Mouse (Mus musculus): ENCODE measurements around the gene Dnajb6. TPM values are rescaled to one million over a fixed set of nuclear protein-coding genes. Genes with fewer than 3 reads are reported as not detected.
A peak's percentile ranks its signal among the peaks of the same experiment; 100 is the strongest.

Gene Dnajb6
- polyA plus RNA-seq, 1 experiment from 2014 or later: 83.0 TPM

DNA sequence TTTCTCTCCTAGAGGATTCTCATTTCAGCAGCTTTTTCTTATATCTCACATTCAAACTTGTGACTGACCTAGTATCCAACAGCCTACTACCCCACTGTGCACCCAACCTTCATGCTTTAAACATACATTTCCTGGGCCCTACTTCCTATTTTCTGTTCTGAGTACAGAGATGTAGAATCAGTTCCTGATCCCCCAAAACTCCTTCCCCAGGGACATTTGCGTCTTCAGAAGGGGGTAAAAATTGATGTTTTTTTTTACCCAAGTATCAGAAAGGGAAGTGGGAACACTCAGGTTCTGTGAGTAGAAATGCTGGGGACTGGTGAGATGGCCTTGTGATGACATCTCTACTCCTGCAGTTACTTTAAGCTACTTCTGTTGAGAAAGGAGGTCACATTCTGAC lies 117.5 kb downstream of the Dnajb6 start:
- no peak for DNase-seq
- Histone ChIP-seq H3K36me3 (replicated peaks; ENCODE audit: insufficient read depth, low read length) (no peaks in the 10 kb centered on the region), H3K9ac (replicated peaks) (no peak overlapping the region), H3K4me2 (ENCODE audit: low read depth, low read length) (no peak overlapping the region), H3K4me3 (ENCODE audit: low read depth, low read length) (no peak overlapping the region), H3K27ac (ENCODE audit: low read depth) (no peak overlapping the region), H3K27me3 (ENCODE audit: insufficient read depth, low read length) (no peaks in the 10 kb centered on the region), H3K4me1 (ENCODE audit: insufficient read depth) (peaks cover 6% of the 10 kb centered on the region), H3K9me3 (ENCODE audit: low read length) (no peaks in the 10 kb centered on the region)
- TF ChIP-seq CTCF (IDR thresholded peaks at IDR 0.05; ENCODE audit: low read depth): no peak
- no peak for ATAC-seq
- WGBS (ENCODE audit: insufficient replicate concordance): 39% methylated on average over 1 of the region's 1 CpGs

GRCm38 (mm10) chr5:29854376-29854775 lies 118.9 kb downstream of the Dnajb6 start:
- peak overlapping the region; percentile 57 for H3K27ac ChIP-seq (ENCODE audit: low read depth)
- no peak overlapping the region for H3K9ac ChIP-seq (replicated peaks)
- no peaks in the 10 kb centered on the region for H3K36me3 ChIP-seq (replicated peaks; ENCODE audit: insufficient read depth, low read length)
- H3K27me3 ChIP-seq (ENCODE audit: insufficient read depth, low read length): no peaks in the 10 kb centered on the region
- no peak for TF ChIP-seq CTCF (IDR thresholded peaks at IDR 0.05; ENCODE audit: low read depth)
- no peak for TF ChIP-seq EP300 (IDR thresholded peaks at IDR 0.05; ENCODE audit: low read depth)
- peak; percentile 58; the same call in 1 of the 2 replicates for ATAC-seq
- H3K9me3 ChIP-seq (ENCODE audit: low read length): no peaks in the 10 kb centered on the region
- H3K4me3 ChIP-seq (ENCODE audit: low read depth, low read length): no peak overlapping the region
- H3K4me2 ChIP-seq (ENCODE audit: low read depth, low read length): peak overlapping the region; percentile 26
- DNase-seq: peak; percentile 17
- H3K4me1 ChIP-seq (ENCODE audit: insufficient read depth): peaks cover 6% of the 10 kb centered on the region
- WGBS (ENCODE audit: insufficient replicate concordance): 19% methylated on average over 5 of the region's 5 CpGs

GRCm38 (mm10) chr5:29854971-29855370 lies 119.5 kb downstream of the Dnajb6 start:
- Histone ChIP-seq H3K4me1 (ENCODE audit: insufficient read depth) (peaks cover 6% of the 10 kb centered on the region), H3K4me3 (ENCODE audit: low read depth, low read length) (no peak overlapping the region), H3K9me3 (ENCODE audit: low read length) (no peaks in the 10 kb centered on the region), H3K4me2 (ENCODE audit: low read depth, low read length) (no peak overlapping the region), H3K27me3 (ENCODE audit: insufficient read depth, low read length) (no peaks in the 10 kb centered on the region), H3K36me3 (replicated peaks; ENCODE audit: insufficient read depth, low read length) (no peaks in the 10 kb centered on the region), H3K27ac (ENCODE audit: low read depth) (peak overlapping the region; percentile 57; the same call in 1 of the 2 replicates), H3K9ac (replicated peaks) (no peak overlapping the region)
- DNase-seq (no peak), ATAC-seq (no peak)
- TF ChIP-seq EP300 (IDR thresholded peaks at IDR 0.05; ENCODE audit: low read depth) (no peak), CTCF (IDR thresholded peaks at IDR 0.05; ENCODE audit: low read depth) (no peak)
- 42% methylated on average over 1 of the region's 1 CpGs for WGBS (ENCODE audit: insufficient replicate concordance)

DNA sequence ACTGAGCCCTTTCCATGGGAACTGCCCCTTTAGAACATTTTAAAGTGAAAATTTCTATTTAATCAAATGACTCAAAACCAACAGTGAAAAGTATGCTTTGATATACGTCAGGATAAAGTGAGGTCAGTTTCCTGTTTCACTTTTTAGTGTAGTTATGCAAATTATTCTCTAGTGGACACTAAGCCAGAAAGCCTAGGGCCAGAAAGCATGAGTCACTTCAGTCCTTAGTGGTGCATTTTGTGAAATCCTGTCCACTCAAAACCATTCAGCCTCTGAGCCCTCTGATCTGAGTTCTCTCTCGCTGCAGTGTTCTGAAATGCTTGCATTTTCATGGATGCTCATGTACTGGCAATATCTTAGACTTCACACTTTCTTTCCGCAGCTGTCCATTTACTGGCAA lies 126.0 kb downstream of the Dnajb6 start:
- DNase-seq (no peak), ATAC-seq (no peak)
- TF ChIP-seq CTCF (IDR thresholded peaks at IDR 0.05; ENCODE audit: low read depth) (no peak), EP300 (IDR thresholded peaks at IDR 0.05; ENCODE audit: low read depth) (no peak)
- Histone ChIP-seq H3K4me2 (ENCODE audit: low read depth, low read length) (no peak overlapping the region), H3K27ac (ENCODE audit: low read depth) (no peak overlapping the region), H3K4me3 (ENCODE audit: low read depth, low read length) (no peak overlapping the region), H3K4me1 (ENCODE audit: insufficient read depth) (0 out of 2 replicates have a peak, but pooled peaks cover 3% of the 10 kb centered on the region), H3K27me3 (ENCODE audit: insufficient read depth, low read length) (no peaks in the 10 kb centered on the region), H3K9ac (replicated peaks) (no peak overlapping the region), H3K36me3 (replicated peaks; ENCODE audit: insufficient read depth, low read length) (no peaks in the 10 kb centered on the region), H3K9me3 (ENCODE audit: low read length) (no peaks in the 10 kb centered on the region)
- 61% methylated on average over 3 of the region's 3 CpGs for WGBS (ENCODE audit: insufficient replicate concordance)

GRCm38 (mm10) chr5:29862388-29862787 lies 126.9 kb downstream of the Dnajb6 start:
- DNase-seq (no peak), ATAC-seq (no peak)
- 82% methylated on average over 5 of the region's 5 CpGs for WGBS (ENCODE audit: insufficient replicate concordance)
- H3K27me3 ChIP-seq (ENCODE audit: insufficient read depth, low read length): no peaks in the 10 kb centered on the region
- H3K4me1 ChIP-seq (ENCODE audit: insufficient read depth): 0 out of 2 replicates have a peak, but pooled peaks cover 3% of the 10 kb centered on the region
- no peak overlapping the region for H3K4me2 ChIP-seq (ENCODE audit: low read depth, low read length)
- no peak overlapping the region for H3K4me3 ChIP-seq (ENCODE audit: low read depth, low read length)
- H3K9me3 ChIP-seq (ENCODE audit: low read length): no peaks in the 10 kb centered on the region
- no peak overlapping the region for H3K9ac ChIP-seq (replicated peaks)
- H3K27ac ChIP-seq (ENCODE audit: low read depth): no peak overlapping the region
- no peak for TF ChIP-seq EP300 (IDR thresholded peaks at IDR 0.05; ENCODE audit: low read depth)
- TF ChIP-seq CTCF (IDR thresholded peaks at IDR 0.05; ENCODE audit: low read depth): no peak
- no peaks in the 10 kb centered on the region for H3K36me3 ChIP-seq (replicated peaks; ENCODE audit: insufficient read depth, low read length)

DNA sequence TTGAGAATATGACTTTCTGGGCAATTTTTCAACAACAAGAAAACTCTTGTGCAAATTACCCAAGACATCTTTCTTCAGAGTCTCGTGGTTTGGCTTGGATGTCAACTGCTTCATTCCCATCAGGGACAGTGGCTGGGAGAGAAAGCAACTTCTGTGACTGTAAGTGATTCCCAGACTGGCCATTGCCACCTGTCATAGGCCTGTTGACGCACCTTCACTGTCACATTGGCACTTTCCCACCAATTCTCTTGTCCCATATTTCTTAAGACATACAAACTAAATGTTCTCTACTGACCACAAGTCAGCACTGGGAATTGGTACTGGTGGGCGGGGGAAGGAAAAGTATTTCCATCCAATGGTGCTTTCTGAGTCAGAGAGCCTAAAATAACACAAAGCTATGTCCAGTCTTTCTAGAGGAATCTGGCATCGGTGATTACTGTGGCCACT lies 128.8 kb downstream of the Dnajb6 start:
- ATAC-seq (no peak), DNase-seq (no peak)
- Histone ChIP-seq H3K36me3 (replicated peaks; ENCODE audit: insufficient read depth, low read length) (no peaks in the 10 kb centered on the region), H3K9ac (replicated peaks) (no peak overlapping the region), H3K27ac (ENCODE audit: low read depth) (no peak overlapping the region), H3K9me3 (ENCODE audit: low read length) (no peaks in the 10 kb centered on the region), H3K4me3 (ENCODE audit: low read depth, low read length) (no peak overlapping the region), H3K4me1 (ENCODE audit: insufficient read depth) (0 out of 2 replicates have a peak, but pooled peaks cover 3% of the 10 kb centered on the region), H3K27me3 (ENCODE audit: insufficient read depth, low read length) (no peaks in the 10 kb centered on the region), H3K4me2 (ENCODE audit: low read depth, low read length) (no peak overlapping the region)
- TF ChIP-seq CTCF (IDR thresholded peaks at IDR 0.05; ENCODE audit: low read depth): no peak
- no peak for TF ChIP-seq EP300 (IDR thresholded peaks at IDR 0.05; ENCODE audit: low read depth)
- 66% methylated on average over 4 of the region's 4 CpGs for WGBS (ENCODE audit: insufficient replicate concordance)

- no peaks in the 10 kb centered on the region for H3K9me3 ChIP-seq (ENCODE audit: low read length)
- H3K4me1 ChIP-seq (ENCODE audit: insufficient read depth): 0 out of 2 replicates have a peak, but pooled peaks cover 3% of the 10 kb centered on the region
- H3K4me2 ChIP-seq (ENCODE audit: low read depth, low read length): no peak overlapping the region
- H3K36me3 ChIP-seq (replicated peaks; ENCODE audit: insufficient read depth, low read length): no peaks in the 10 kb centered on the region
- no peak overlapping the region for H3K9ac ChIP-seq (replicated peaks)
- no peaks in the 10 kb centered on the region for H3K27me3 ChIP-seq (ENCODE audit: insufficient read depth, low read length)
- H3K4me3 ChIP-seq (ENCODE audit: low read depth, low read length): no peak overlapping the region
- no peak for ATAC-seq
- 40% methylated on average over 4 of the region's 4 CpGs for WGBS (ENCODE audit: insufficient replicate concordance)
- no peak overlapping the region for H3K27ac ChIP-seq (ENCODE audit: low read depth)
- no peak for DNase-seq
- TF ChIP-seq CTCF (IDR thresholded peaks at IDR 0.05; ENCODE audit: low read depth) (no peak), EP300 (IDR thresholded peaks at IDR 0.05; ENCODE audit: low read depth) (no peak)
Observed at GRCm38 (mm10) chr5:29864994-29865393, 129.5 kb downstream of the Dnajb6 start.

Other genes starting within 250 kb of the Dnajb6 start
- 6.8 and 8.0 TPM in 2 replicates for gene Ube3c, start 166.4 kb upstream of the Dnajb6 start, polyA plus RNA-seq (2015; fragmentation: Nextera tagmentation; extraction: Ambion mirVana)
- gene Gm5129, start 248 bp downstream of the Dnajb6 start, polyA plus RNA-seq (2015; fragmentation: Nextera tagmentation; extraction: Ambion mirVana): not detected in 2 replicates